Mouse (Mus musculus) MEL-GATA-1-ER (cell line): ENCODE data around the gene Lrpprc.
A peak's percentile ranks its signal among the peaks of the same experiment; 100 is the strongest.

ENCODE experiments used
- DNase-seq: peaks from one replicate; pipeline ENCODE4 v3.0.0-alpha.2; 2012; ENCODE audit warnings: low read depth; ENCODE audit errors: extremely low read depth

Lrpprc gene

DNA sequence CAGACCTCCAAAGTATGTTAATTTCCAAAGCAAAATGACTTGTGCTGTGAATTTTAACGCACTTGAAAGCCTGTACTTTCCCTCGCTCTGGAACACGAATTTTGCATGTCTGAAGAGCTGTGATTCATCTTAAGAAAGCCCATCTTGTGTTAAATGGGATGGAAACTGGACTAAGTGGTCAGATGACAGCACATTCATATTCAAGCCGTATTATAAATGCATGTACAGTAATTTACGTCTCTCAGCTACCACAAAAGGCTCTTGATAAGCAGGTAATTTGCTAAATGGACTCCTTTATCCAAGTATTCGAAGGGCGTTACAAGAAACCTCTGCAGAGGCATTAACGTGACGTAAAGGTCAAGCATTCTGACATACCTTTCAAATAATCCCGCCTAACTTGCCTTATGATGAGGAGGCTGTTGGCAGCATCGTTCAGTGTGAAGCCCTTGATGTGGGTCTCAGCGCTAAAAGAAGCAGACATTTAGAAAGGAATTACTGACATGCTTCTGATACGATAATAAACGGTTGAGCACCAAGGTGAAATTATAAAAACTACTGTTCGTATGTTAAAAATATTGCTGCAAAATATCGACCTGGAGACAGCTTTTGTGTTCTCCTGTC lies 74.2 kb downstream of the Lrpprc start:
- DNase-seq: no peak

DNA sequence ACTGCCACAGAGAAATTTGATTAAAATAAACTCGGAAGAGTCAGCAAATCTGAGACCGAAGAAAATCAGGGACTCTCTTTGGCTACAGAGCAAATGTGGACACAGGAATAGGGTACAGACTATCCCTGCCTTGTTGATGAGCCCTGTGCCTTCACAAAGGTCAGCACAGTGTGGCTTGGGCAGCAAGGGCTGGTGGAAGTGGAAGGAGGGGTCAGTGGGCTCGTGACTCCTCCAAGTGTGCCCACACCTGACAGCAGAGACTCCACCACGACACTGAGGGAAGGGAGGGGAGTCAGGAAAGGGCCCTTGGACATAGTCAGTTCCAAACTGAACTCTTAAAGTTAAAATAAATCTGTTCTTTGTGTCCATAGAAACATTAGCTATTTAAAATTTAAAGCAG lies 75.7 kb downstream of the Lrpprc start:
- DNase-seq: no peak

DNA sequence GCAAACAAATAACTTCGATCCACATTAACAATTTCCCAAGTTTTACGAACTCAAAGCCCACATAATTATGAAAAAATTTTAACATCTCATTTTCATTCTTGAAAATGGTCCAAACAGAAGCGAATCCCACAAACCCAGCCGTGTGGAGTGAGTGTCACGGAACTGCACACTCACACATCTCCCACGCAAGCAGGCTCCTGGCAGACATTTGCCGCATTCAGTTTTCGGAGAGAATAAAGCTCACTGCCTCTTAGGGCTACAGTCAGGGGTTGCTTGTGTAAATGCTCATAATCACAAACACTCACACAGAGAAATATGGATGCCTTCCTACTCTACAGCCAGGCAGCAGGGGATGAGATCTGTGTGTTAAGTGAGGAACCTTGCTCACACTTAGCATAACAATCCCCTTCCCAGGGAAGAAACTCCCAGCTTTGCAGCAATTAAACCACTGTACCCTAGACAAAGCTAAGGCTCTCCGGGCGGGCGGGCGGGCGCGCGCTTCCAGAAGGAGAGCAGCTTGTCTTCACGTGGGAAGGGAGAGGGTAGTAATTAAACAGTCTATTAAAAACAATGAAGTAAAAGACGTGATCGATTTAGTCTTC lies 76.9 kb downstream of the Lrpprc start:
- no peak for DNase-seq

DNA sequence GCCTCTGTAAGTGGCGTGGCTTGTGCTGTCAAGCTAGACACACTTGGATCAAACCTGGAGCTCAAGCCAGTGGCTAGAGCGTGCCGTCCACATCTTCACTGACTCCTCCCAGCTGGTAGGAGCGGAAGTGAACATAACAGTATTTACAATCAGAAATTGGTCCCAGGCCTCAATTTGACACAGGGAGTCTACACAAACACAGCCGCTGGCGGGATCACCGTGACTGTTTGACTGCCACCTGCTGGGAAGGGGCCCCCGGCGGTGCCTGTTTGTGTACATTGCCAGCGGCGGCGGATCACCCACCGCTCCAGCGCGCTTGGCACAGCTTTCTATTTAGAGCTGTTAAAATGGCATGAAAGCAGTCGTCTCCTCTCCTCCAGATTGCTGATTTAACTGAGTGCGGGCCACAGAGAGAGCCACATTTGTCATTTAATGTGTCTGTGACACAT lies 81.2 kb downstream of the Lrpprc start:
- DNase-seq: no peak

DNA sequence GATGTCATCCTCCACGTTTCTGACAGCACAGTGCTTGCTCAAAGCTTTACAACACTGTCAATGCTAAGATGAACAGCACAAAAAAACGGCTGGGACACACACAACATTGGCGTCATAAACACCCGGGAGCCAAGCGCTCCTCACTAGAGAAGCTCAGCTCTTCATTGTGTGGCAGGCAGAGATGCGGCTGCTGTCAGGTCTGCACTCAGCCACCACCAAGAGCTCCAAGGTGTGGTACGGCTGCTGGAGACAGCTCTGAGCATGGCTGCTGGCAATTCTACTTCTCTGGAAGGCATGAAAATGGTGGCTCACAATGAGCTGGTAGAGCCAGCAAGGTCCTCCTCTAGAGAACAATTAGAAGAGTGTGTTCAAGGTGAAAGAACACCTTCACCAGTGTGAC lies 81.8 kb downstream of the Lrpprc start:
- no peak for DNase-seq

DNA sequence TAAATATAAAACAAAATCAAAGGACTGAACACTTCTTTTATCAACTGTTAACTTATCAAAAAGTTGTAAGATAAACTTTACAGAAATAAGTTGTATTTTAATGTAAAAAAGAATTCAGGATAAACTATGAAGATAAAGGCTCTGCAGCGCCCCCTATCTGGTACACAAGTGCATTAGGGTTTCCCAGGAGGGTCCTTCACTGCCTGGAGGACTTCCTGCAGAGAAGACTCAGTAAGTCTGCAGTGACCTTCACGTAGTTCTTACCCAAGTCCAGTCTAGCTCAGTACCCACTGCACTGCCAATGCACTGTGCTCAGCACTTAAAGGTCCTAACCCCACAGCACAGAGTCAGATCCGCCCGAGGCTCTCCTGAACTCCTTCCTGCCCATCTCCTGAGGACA lies 83.2 kb downstream of the Lrpprc start:
- peak; percentile 8 for DNase-seq

DNA sequence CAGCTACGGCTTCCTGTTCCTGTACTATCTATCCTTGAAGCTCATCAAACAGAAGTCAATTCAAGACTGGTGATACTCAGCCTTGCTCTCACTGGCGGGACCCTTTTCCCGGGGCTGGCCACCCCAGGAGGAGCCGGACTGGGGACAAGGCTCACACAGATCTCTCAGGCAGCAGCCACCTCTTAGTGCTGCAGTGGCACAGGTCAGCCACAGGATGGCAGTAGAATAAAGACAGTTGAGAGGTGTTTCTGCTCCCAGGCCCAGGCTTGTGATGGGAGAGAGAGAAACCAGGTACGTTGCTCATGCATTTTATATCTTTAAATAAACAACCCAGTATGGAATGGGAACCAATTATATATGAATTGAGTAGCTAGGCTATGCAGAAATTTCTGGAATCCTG lies 91.9 kb downstream of the Lrpprc start:
- DNase-seq: peak; percentile 19

DNA sequence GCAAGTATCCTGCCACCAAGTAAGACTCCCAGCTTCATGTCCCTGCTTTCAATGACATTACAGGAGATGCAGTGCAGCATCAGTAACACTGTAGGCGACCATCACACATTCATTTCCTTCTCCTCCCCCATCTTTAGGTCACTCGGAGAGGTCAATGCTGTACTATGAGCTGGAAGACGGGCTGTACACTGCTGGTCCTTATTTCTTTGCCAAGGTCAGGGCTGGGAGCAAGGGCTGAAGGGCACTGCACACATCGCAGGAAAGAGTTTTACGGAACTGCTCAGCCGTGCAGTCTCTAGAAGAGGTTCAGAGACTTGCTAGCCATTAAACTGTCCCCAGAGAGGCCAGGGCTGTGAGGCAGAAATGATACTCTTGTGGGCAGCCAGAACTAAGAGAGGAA lies 94.1 kb downstream of the Lrpprc start:
- DNase-seq: no peak

DNA sequence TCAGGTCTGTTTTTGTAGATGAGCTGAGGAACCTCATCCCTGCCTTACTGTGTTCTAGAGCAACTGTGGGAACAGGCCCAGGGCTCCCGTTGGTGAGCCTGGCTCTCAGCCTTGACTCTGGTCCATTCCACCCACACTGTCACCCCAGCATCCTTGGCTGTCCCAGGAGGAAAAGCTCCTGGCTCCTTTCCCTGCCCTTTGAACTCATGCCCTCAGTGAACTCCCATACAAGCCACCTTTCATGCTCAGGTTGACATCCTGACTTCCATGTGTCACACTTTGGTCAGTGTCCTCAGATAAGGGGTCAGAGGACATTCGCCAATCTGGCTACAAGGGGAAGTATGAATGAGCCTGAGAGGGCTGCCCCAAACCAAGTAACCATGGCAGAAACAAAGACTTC lies 96.8 kb downstream of the Lrpprc start:
- no peak for DNase-seq

DNA sequence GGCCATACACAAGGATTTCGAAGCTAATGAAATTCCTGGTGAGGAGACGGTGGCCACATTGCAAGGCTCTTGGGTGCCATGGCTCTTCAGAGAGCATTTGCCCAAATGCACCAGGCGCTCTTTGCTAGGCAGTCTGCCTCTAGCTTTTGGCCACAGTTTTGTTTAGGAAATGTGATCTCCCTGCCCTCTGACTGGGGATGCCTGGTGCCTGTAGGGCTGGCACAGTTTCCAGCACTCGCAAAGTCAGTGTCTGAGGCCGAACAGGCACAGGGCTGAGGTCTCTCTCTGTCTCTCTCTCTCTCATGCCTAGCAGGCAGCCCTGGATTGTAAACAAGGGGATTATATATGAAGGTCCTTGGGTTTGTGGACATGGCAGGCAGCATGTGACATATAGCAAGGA lies 100.5 kb downstream of the Lrpprc start:
- DNase-seq: no peak

DNA sequence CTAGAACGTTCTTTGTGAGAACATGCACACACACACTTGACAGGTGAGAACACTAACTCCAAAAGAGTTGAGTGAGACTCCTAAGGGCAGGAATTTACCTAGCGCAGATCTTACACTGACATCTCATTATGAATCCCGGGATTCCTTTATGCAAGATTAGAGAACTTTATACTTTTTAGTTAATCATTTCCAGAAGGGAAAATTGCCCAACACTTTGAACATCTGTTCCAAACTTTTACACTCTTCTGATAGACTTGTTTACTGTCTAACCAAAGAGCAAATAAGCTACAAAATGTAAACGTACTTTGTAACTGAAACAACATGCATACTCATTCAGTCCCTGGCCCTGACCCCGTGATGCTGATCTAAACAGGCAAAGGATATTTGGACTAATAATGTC lies 101.3 kb downstream of the Lrpprc start:
- DNase-seq: no peak

DNA sequence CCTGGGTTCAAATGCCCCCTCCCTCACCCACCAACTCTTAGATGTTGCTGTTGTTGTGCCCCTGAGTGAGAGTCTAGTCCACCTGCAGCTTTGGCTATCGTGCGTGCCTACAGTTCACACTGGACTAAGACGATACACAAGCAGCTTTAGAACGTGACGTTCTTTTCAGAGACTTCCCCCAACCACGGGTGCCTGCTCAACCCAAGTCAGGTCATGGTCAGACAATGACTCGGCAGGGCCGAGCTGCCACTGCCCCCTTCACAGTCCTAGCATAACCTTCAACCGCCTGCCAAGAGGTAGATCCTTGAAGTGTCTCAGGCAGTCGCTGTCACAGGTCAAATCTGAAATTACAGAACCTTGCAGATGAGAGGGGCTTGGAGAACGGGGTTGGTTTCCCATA lies 101.8 kb downstream of the Lrpprc start:
- DNase-seq: no peak

DNA sequence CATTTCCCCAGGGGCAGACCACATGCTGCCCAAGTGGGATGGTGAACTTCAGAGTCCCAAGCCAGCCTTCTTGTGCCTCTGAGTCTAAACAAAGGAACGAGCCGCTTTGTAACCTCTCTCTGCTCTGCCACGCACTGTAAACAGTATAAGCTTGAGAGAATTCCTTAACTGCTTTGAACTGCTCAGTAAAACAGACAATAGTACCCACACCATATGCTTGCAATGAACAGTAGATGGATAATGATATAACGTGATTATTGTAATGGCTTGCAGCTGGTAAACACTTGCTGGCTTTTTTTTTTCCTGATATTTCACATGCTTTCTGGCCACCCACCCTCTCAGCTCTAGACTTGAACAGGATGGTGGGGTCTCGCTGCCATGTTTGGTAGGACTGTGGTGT lies 102.6 kb downstream of the Lrpprc start:
- DNase-seq: no peak

DNA sequence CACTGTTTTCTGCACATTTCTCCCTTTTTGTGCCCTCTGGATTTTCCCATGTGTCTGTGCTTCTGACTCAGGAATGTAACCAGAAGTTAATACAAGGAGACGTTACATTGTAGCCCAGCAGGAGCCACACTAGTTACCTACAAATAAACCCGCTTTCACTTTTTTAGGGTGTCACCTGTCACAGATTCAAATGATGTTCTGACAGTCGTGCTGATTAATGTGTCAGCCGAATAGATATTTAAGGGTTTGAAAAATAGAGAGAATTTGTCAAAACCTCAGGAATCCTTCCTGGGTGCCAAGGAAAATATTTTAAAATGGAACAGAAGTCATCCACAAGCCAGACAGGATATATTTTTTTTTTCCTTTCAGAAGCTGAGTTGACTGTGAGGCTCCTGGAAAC lies 105.3 kb downstream of the Lrpprc start:
- no peak for DNase-seq

DNA sequence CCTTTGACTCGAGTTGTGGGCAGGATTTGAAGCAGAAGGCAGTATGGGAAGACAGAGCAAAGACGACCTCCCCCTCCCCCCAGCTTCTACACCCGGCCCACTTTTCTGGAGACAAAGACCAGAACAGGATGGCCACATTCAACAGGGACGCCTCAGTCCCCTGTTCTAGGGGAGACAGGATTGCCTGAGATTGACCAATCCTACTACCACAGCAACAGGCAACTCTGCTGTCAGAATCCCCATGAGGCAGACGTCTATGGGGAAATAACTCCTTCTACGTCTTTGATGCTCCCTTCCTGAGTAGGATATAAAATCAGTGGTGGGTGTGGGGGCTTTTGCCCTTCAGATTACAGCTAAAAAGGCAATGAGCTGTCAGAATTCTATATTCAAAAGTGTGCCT lies 106.3 kb downstream of the Lrpprc start:
- DNase-seq: no peak

DNA sequence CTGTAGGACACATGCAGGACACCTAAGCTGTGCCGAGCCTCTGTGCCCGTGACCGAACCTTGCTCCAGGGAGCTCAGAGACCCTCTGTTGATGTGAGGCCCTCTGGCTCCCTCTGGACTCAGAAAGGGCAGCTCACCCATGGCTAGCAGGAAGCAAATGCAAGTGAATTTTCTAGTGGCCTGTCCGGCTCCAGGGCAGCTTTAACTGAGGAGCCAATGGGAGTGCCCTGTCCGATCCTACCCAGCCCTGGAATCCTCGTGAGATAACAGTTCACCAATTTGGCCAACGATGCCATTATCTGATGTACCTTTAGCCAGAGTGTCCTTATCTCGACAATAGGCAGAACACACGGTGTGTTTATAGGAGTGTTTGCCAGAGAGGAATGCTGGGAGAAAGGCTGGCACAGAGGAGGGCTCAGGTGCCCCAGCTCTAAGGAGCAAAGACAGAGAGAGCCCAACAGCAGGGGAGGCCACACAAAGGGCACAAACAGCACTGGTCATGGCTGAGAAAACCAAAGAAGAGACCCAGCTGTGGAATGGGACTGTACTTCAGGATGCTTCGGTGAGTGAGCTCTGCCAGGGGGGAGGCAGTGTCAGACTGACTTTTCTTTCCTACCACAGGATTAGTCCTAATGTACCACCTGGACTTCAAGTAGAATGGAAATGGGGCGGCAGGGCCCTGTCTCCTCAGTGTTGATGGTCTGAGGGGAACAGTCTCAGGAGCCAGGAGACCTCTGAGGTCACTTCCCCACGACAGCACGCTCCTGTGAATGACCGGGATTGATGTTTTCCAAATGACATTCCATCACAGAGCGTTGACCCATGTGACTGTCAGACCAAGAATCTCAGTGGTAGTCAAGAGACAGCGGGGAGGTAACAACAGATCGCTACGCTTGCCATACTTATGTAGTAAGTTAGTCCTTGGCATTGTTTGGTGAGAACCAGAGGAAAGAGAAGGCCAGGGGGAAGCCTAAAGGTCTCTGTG lies 107.6 kb downstream of the Lrpprc start, which contains the start of gene Abcg5:
Gene Abcg5, minus strand, starts transcription at position 278 of the 984 bp plus-strand sequence.
- DNase-seq: no peak

DNA sequence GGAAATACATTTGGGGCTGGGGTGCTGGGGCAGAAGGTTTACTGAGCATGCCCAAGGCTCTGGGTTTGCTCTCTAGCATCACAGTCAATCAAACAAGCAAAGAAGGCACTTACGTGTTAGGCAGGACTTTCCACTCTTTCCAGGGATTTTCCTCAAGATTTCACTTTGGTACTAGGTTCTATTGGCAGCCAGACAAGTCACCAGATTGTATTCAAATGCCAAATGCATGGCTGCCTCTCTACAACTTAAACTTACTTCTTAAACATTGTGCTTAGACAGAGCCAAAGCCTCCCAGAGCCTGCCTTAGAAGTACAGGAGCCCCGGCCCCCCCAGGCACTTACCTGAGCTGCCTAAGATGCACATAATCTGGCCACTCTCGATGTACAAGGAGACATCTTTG lies 108.9 kb downstream of the Lrpprc start:
- DNase-seq: no peak

DNA sequence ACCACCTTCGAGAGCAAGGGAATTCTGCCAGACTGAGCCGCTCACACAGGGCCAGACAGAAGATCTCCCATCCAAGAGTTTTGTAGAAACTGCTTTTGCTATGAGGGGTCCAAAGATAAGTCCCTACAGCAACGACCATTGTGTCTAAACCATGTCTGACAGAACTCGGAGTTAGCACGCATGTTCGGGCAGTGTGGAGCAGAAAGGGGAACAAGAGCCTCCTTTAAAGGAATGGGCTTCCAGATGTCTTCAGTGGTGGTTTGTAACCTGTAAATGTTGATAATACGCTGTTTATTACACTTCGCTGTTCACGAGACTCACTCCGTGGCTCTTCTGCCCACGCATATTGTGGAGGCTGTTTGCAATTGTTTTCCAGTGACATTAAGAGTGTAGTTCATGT lies 113.0 kb downstream of the Lrpprc start:
- no peak for DNase-seq

DNA sequence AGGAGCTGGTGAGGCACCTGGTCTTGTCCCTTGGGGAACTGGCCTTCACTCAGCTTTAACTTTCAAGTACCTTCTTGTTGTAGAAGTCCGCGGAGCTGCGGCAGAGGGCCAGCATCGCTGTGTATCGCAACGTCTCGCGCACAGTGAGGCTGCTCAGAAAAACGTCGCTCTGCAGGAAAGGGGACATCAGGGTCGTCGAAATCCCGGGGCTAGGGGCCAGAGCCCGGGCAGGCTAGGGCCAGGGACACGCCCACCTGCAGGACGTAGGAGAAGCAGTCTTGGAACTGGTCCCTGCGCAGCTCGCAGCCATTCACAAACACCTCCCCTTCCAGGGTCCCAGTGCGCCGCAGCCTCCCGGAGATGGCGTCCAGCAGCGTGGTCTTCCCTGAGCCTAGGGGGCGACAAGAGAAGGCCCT lies 114.6 kb downstream of the Lrpprc start, which contains the start of gene Abcg8:
Gene Abcg8, plus strand, starts transcription at position 352 of the 416 bp plus-strand sequence.
- no peak for DNase-seq

DNA sequence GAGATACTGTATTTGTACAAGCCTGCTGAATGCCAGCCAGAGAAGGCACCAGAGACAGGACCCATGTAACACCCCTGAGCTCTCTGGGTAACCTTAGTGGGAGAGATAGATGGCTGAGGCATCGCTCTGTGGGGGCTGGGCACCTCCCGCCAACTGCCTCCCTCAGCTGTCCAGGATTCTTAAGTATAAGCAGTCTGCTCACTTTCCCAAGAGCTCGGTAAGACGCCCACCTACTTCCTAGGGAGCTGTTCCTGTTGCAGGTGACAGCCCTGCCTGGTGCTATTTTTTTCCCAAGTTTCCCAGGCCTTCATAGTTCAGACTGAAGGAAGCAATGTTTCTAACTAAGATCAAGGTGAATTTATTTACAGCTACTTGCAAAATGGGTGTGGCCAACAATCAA lies 115.4 kb downstream of the Lrpprc start:
- no peak for DNase-seq

DNA sequence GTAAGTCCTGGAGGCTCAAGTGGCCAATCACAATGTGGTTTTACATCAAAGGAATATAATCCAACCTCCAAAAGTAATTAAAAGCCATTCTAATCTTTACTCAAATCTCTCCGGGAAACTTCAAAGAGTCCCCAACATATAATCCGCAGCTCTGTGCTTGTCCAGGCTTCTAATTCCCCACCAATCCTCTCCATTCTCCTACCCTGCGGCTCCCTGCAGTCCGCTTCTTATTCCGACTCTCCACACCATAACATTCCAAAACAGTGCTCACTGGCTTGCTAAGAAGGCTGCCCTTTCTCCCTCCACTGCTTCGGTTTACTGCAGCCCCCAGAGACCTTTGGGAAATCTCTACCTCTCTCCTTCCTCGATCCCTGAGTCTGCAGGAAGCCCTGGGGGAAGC lies 116.5 kb downstream of the Lrpprc start:
- DNase-seq: no peak
